1 mouse cellular context compared by ENCODE assay signal in genomic region chr10:94014200-94014599, GRCm38 (mm10).
TF ChIP-seq lines count a peak whose summit lies in the region.

No protein-coding gene starts in this region.

TF ChIP-seq in myocyte, 11 proteins besides CTCF, POLR2A, EP300 and RAD21:
- TF ChIP-seq MYOD1 (IDR thresholded peaks at IDR 0.05; ENCODE audit: control insufficient read depth in 1 of 3, insufficient read length in 2 of 3, low read depth in 2 of 3) (no peak), CEBPB (IDR thresholded peaks at IDR 0.05; ENCODE audit: insufficient read depth, poor library complexity, severe bottlenecking) (no peak), USF1 (IDR thresholded peaks at IDR 0.05; ENCODE audit: low read depth) (no peak), POLR2AphosphoS2 (IDR thresholded peaks at IDR 0.05; ENCODE audit: insufficient read length, low read depth) (no peak), MAX (IDR thresholded peaks at IDR 0.05; ENCODE audit: low read depth) (no peak), SRF (IDR thresholded peaks at IDR 0.05; ENCODE audit: control insufficient read depth, insufficient read length, low read depth) (no peak), TCF3 (IDR thresholded peaks at IDR 0.05; ENCODE audit: insufficient read length, low read depth) (no peak), REST (IDR thresholded peaks at IDR 0.05; ENCODE audit: insufficient read depth, insufficient read length) (no peak), MYOG (IDR thresholded peaks at IDR 0.05; ENCODE audit: control insufficient read depth in 1 of 3, insufficient read depth in 1 of 3, insufficient read length in 2 of 3, low read depth in 2 of 3) (no peak), TCF12 (IDR thresholded peaks at IDR 0.05; ENCODE audit: insufficient read depth, poor library complexity, severe bottlenecking) (no peak), E2F4 (IDR thresholded peaks at IDR 0.05; ENCODE audit: insufficient read depth) (no peak)
